Mouse (Mus musculus) olfactory bulb, adult 2 months (tissue): Measurements from ENCODE around the gene Egln1.

Source experiments
- CTCF ChIP-seq: fragments of 200-500 bp; IDR thresholded peaks from 2 replicates; pipeline ENCODE4 v1.5.1; 2012; ENCODE audit warnings: low read depth, mild to moderate bottlenecking, low read length, moderate library complexity; ENCODE audit not compliant: insufficient read depth
- POLR2A ChIP-seq: fragments of 200-500 bp; IDR thresholded peaks from 2 replicates; pipeline ENCODE4 v1.6.1; 2012; ENCODE audit warnings: mild to moderate bottlenecking, low read depth, low read length, moderate library complexity; ENCODE audit not compliant: insufficient read depth

DNA sequence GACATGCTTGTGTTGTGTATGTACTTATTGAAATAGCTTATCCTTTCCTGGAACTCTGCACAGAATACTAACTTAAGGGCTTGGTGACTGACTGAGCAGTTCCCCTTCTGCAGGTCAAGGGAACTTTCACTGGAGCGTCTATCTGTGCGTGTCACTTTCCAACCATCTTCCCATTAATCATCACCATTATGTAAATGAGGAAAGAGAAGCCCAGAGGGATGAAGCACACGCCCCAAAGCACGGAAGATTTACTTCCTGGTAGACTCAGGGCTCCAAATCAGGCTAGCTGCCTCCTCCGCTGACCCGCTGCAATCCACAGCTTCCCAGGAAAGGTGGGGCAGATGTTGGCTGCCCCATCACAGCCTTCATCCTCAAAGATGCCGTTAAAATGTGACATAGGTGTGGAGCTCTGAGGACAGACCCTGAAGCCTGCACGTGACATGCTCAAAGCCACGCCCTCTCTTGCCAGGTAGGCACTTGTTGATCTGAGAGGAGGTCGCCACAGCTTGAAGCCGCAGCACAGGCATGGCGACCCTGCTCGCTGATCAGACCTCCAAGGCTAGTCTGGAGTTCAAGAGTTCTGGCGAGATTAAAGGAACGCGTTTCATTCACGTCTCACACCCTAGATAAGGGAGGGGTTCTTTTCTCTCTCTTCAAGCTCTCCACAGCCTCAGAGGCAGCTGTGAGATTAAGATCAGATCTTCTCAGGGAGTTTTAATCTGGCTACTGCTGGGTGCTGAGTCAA is 42.0 kb upstream of the Egln1 start:
- TF ChIP-seq POLR2A = no peak
- no peak for TF ChIP-seq CTCF
